ENCODE assay signal across 8 mouse cellular contexts in the genomic region with DNA sequence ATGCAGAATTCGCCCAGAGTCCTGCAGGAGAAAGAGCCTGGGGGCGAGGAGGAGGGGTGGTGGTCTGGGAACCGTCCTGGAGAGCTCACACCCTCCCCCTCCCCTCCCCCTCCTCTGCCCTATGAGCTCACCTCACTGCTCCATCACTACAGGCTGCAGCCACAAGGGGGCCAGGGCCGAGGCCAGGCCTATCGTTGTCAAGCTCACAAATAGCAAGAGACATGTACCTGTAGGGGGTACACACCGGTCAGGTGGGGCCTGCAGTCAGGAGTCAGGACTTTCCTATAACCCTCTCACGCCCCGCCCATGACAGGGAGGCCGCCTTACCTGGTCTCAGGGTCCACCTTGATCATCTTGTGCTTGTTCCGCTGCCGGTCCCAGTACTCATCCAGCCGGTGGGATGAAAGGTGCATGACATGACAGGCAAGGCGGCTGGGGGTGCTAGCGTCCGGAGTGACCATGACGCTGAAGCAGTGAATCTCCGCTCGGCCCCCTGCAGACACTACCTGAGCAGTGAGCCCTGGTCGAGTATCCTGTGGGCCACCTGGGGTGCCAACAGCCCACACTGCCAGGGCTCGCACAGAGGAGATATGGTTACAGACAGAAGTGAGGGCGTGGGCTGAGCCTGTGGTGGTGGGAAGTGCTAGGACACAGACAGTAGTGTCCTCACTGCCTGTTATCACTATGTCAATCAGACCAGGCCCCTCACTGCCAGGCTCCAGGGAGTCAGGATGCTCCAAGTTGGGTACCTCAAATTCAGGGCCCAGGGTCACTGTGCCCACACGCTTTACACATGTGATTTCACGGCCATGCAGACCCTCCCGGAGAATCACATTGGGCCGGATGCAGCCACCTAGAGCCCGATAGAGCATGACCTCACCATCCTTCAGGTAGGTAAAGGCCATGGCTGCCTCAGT. TPM values are rescaled to one million over a fixed set of nuclear protein-coding genes. Genes with fewer than 3 reads are reported as not detected.
A peak's percentile ranks its signal among the peaks of the same experiment; 100 is the strongest.
DNase-seq lines count a peak whose midpoint lies in the region; ATAC-seq and TF ChIP-seq lines count a peak whose summit lies in the region.

No protein-coding gene starts in this region.

- intact Hi-C loops in heart, postnatal 14 days (cut with DNase I) = loop anchor here (2.0 kb wide), 1 partner anchor 21 kb away; no protein-coding TSS in a partner anchor
- intact Hi-C loops in heart, postnatal 25 days (cut with DNase I) = no loop called here

- TF ChIP-seq CTCF in C2C12 (IDR thresholded peaks at IDR 0.05; ENCODE audit: control insufficient read depth, insufficient read depth, insufficient read length) = peak; percentile 8

- peaks cover 13% of the 10 kb centered on the region for H3K79me2 ChIP-seq in C2C12 (ENCODE audit: control insufficient read depth, insufficient read depth)

- H3K36me3 ChIP-seq in C2C12 (ENCODE audit: control insufficient read depth, insufficient read depth) = peaks cover 14% of the 10 kb centered on the region
- H3K36me3 ChIP-seq in forebrain, embryonic 14.5 days (ENCODE audit: control insufficient read depth, insufficient read depth, low read length) = peaks cover 55% of the 10 kb centered on the region
- peaks cover 65% of the 10 kb centered on the region for H3K36me3 ChIP-seq in limb, embryonic 12.5 days
- H3K36me3 ChIP-seq in neural tube, embryonic 15.5 days = peaks cover 49% of the 10 kb centered on the region

- peaks cover 33% of the 10 kb centered on the region for H3K4me1 ChIP-seq in forebrain, embryonic 14.5 days (ENCODE audit: control insufficient read depth, insufficient read depth, low read length)
- peaks cover 60% of the 10 kb centered on the region for H3K4me1 ChIP-seq in limb, embryonic 12.5 days (replicated peaks)
- peaks cover 77% of the 10 kb centered on the region for H3K4me1 ChIP-seq in neural tube, embryonic 15.5 days

- H3ac ChIP-seq in C2C12 (ENCODE audit: control insufficient read depth, insufficient read length, low read depth) = no peak overlapping the region

- 51% methylated on average over 26 of the region's 26 CpGs for WGBS in forebrain, embryonic 14.5 days
- WGBS in limb, embryonic 12.5 days = 53% methylated on average over 26 of the region's 26 CpGs
- WGBS in neural tube, embryonic 15.5 days = 55% methylated on average over 26 of the region's 26 CpGs

- no peaks in the 10 kb centered on the region for H3K27me3 ChIP-seq in C2C12 (ENCODE audit: control insufficient read depth, insufficient read depth, insufficient read length)
- H3K27me3 ChIP-seq in forebrain, embryonic 14.5 days (replicated peaks; ENCODE audit: control insufficient read depth, insufficient read depth, low read length) = no peaks in the 10 kb centered on the region
- H3K27me3 ChIP-seq in limb, embryonic 12.5 days = no peaks in the 10 kb centered on the region
- no peaks in the 10 kb centered on the region for H3K27me3 ChIP-seq in neural tube, embryonic 15.5 days (replicated peaks)

- H3K4me3 ChIP-seq in C2C12 (ENCODE audit: insufficient read depth, poor library complexity, severe bottlenecking) = no peak overlapping the region
- H3K4me3 ChIP-seq in forebrain, embryonic 14.5 days (ENCODE audit: low read depth, low read length) = no peak overlapping the region
- no peak overlapping the region for H3K4me3 ChIP-seq in limb, embryonic 12.5 days (replicated peaks)
- no peak overlapping the region for H3K4me3 ChIP-seq in neural tube, embryonic 15.5 days (replicated peaks)

- H3K9me3 ChIP-seq in forebrain, embryonic 14.5 days (replicated peaks; ENCODE audit: control insufficient read depth, low read length) = no peaks in the 10 kb centered on the region
- no peaks in the 10 kb centered on the region for H3K9me3 ChIP-seq in limb, embryonic 12.5 days
- H3K9me3 ChIP-seq in neural tube, embryonic 15.5 days (replicated peaks) = no peaks in the 10 kb centered on the region

- H3K9ac ChIP-seq in forebrain, embryonic 14.5 days (ENCODE audit: low read length) = peak overlapping the region; percentile 21
- peak overlapping the region; percentile 18 for H3K9ac ChIP-seq in limb, embryonic 12.5 days (replicated peaks)
- H3K9ac ChIP-seq in neural tube, embryonic 15.5 days (replicated peaks) = no peak overlapping the region; the same call in 1 of the 2 replicates

- peak; percentile 49 to 76 for DNase-seq in heart, postnatal 14 days
- DNase-seq in heart, postnatal 25 days (ENCODE audit: low spot score) = no peak
- DNase-seq in adrenal gland, postnatal 10 days = peak; percentile 80
- peak; percentile 61 for DNase-seq in forebrain, embryonic 14.5 days (ENCODE audit: low spot score)
- no peak for DNase-seq in frontal cortex, postnatal 10 days (ENCODE audit: low spot score in 2 of 2)

- H3K4me2 ChIP-seq in forebrain, embryonic 14.5 days (ENCODE audit: low read length) = 0 out of 2 replicates have a peak overlapping the region, but pooled peaks have one; percentile 5
- H3K4me2 ChIP-seq in limb, embryonic 12.5 days = 0 out of 2 replicates have a peak overlapping the region, but pooled peaks have one; percentile 21
- peak overlapping the region; percentile 22; the same call in 1 of the 2 replicates for H3K4me2 ChIP-seq in neural tube, embryonic 15.5 days

- no peak for ATAC-seq in forebrain, embryonic 14.5 days
- no peak for ATAC-seq in limb, embryonic 12.5 days (ENCODE audit: insufficient number of reproducible peaks, insufficient read depth, low FRiP score, low TSS enrichment, low read depth)
- ATAC-seq in neural tube, embryonic 15.5 days (ENCODE audit: low FRiP score) = no peak

- H3K27ac ChIP-seq in forebrain, embryonic 14.5 days (ENCODE audit: low read depth, low read length) = no peak overlapping the region
- H3K27ac ChIP-seq in limb, embryonic 12.5 days = no peak overlapping the region
- no peak overlapping the region for H3K27ac ChIP-seq in neural tube, embryonic 15.5 days (replicated peaks)

- H3K79me3 ChIP-seq in C2C12 (ENCODE audit: low read depth) = peaks cover 3% of the 10 kb centered on the region

TF ChIP-seq in C2C12, 6 proteins besides CTCF, POLR2A, EP300 and RAD21:
- no peak for TF ChIP-seq MYOG (IDR thresholded peaks at IDR 0.05; ENCODE audit: control insufficient read depth, extremely low read depth, insufficient read length)
- TF ChIP-seq USF1 (IDR thresholded peaks at IDR 0.05; ENCODE audit: low read depth) = no peak
- no peak for TF ChIP-seq MAX (IDR thresholded peaks at IDR 0.05)
- no peak for TF ChIP-seq CEBPB (IDR thresholded peaks at IDR 0.05; ENCODE audit: low read depth)
- TF ChIP-seq MYOD1 (IDR thresholded peaks at IDR 0.05; ENCODE audit: control insufficient read depth, insufficient read length, low read depth) = no peak
- TF ChIP-seq FOSL1 (IDR thresholded peaks at IDR 0.05; ENCODE audit: insufficient read depth, low read length, poor library complexity, severe bottlenecking) = no peak
TF ChIP-seq in C2C12: peak in this region for 0.

RNA-seq across cellular contexts. Expression of a gene that starts 4.3 kb away (rescaled TPM):
- total RNA-seq in heart, postnatal 14 days (2021) = 10 to 100 TPM; 18.7 to 21.4 TPM
- 10 to 100 TPM; 21.0 to 21.3 TPM for total RNA-seq in heart, postnatal 25 days (2021)
- 56.1 TPM for polyA plus RNA-seq in C2C12 (2012; fragmentation: generic; extraction: Trizol)
- 10 to 100 TPM; 42.3 to 51.9 TPM for total RNA-seq in adrenal gland, postnatal 10 days (2021)
- polyA plus RNA-seq in forebrain, embryonic 14.5 days (2014; fragmentation: Nextera tagmentation; extraction: Ambion mirVana) = 188 and 190 TPM in 2 replicates
- 197 and 230 TPM in 2 replicates for polyA plus RNA-seq in limb, embryonic 12.5 days (2016; fragmentation: Nextera tagmentation; extraction: Ambion mirVana)
- 279 and 285 TPM in 2 replicates for polyA plus RNA-seq in neural tube, embryonic 15.5 days (2015; fragmentation: Nextera tagmentation; extraction: Ambion mirVana)

RNA-seq across cellular contexts. Expression of a gene that starts 4.5 kb away (rescaled TPM):
- total RNA-seq in heart, postnatal 14 days (2021) = 10 to 100 TPM; 21.2 to 23.9 TPM
- 10 to 100 TPM; 14.3 to 16.1 TPM for total RNA-seq in heart, postnatal 25 days (2021)
- 52.9 TPM for polyA plus RNA-seq in C2C12 (2012; fragmentation: generic; extraction: Trizol)
- total RNA-seq in adrenal gland, postnatal 10 days (2021) = 100 to 1,000 TPM in 1 of 2 experiments, 10 to 100 TPM in 1; 93.8 to 126 TPM
- 162 and 187 TPM in 2 replicates for polyA plus RNA-seq in forebrain, embryonic 14.5 days (2014; fragmentation: Nextera tagmentation; extraction: Ambion mirVana)
- polyA plus RNA-seq in limb, embryonic 12.5 days (2016; fragmentation: Nextera tagmentation; extraction: Ambion mirVana) = 237 TPM in 2 replicates
- polyA plus RNA-seq in neural tube, embryonic 15.5 days (2015; fragmentation: Nextera tagmentation; extraction: Ambion mirVana) = 247 and 279 TPM in 2 replicates

RNA-seq across cellular contexts. Expression of a gene that starts 6.8 kb away (rescaled TPM):
- total RNA-seq in heart, postnatal 14 days (2021) = 10 to 100 TPM; 53.1 to 59.8 TPM
- 10 to 100 TPM; 70.6 to 77.9 TPM for total RNA-seq in heart, postnatal 25 days (2021)
- polyA plus RNA-seq in C2C12 (2012; fragmentation: generic; extraction: Trizol) = 6.8 TPM
- 10 to 100 TPM; 64.1 to 68.2 TPM for total RNA-seq in adrenal gland, postnatal 10 days (2021)
- polyA plus RNA-seq in forebrain, embryonic 14.5 days (2014; fragmentation: Nextera tagmentation; extraction: Ambion mirVana) = 82.7 and 105 TPM in 2 replicates
- 50.6 and 53.8 TPM in 2 replicates for polyA plus RNA-seq in limb, embryonic 12.5 days (2016; fragmentation: Nextera tagmentation; extraction: Ambion mirVana)
- polyA plus RNA-seq in neural tube, embryonic 15.5 days (2015; fragmentation: Nextera tagmentation; extraction: Ambion mirVana) = 75.0 and 78.2 TPM in 2 replicates

RNA-seq across cellular contexts. Expression of a gene that starts 13.9 kb away (rescaled TPM):
- 10 to 100 TPM; 47.0 to 54.5 TPM for total RNA-seq in heart, postnatal 14 days (2021)
- 10 to 100 TPM; 47.5 to 47.6 TPM for total RNA-seq in heart, postnatal 25 days (2021)
- polyA plus RNA-seq in C2C12 (2012; fragmentation: generic; extraction: Trizol) = 332 TPM
- 10 to 100 TPM; 80.6 to 83.7 TPM for total RNA-seq in adrenal gland, postnatal 10 days (2021)
- 125 and 136 TPM in 2 replicates for polyA plus RNA-seq in forebrain, embryonic 14.5 days (2014; fragmentation: Nextera tagmentation; extraction: Ambion mirVana)
- polyA plus RNA-seq in limb, embryonic 12.5 days (2016; fragmentation: Nextera tagmentation; extraction: Ambion mirVana) = 201 and 213 TPM in 2 replicates
- polyA plus RNA-seq in neural tube, embryonic 15.5 days (2015; fragmentation: Nextera tagmentation; extraction: Ambion mirVana) = 105 and 130 TPM in 2 replicates

RNA-seq across cellular contexts. Expression of a gene that starts 23.4 kb away (rescaled TPM):
- 10 to 100 TPM; 14.3 to 16.6 TPM for total RNA-seq in heart, postnatal 14 days (2021)
- 10 to 100 TPM; 14.5 to 18.5 TPM for total RNA-seq in heart, postnatal 25 days (2021)
- polyA plus RNA-seq in C2C12 (2012; fragmentation: generic; extraction: Trizol) = 1.3 TPM
- 1 to 10 TPM; 6.1 to 9.6 TPM for total RNA-seq in adrenal gland, postnatal 10 days (2021)
- polyA plus RNA-seq in forebrain, embryonic 14.5 days (2014; fragmentation: Nextera tagmentation; extraction: Ambion mirVana) = 14.5 and 18.1 TPM in 2 replicates
- polyA plus RNA-seq in limb, embryonic 12.5 days (2016; fragmentation: Nextera tagmentation; extraction: Ambion mirVana) = 11.6 and 11.7 TPM in 2 replicates
- polyA plus RNA-seq in neural tube, embryonic 15.5 days (2015; fragmentation: Nextera tagmentation; extraction: Ambion mirVana) = 36.4 and 44.2 TPM in 2 replicates

Comparison
In these comparisons a context has a peak if more than half of its experiments do, and no peak if none do; other contexts are left out.
1. DNase-seq: peak in heart, postnatal 14 days (2 of 2), adrenal gland, postnatal 10 days (single experiment) and forebrain, embryonic 14.5 days (single experiment); none in heart, postnatal 25 days (single experiment) and frontal cortex, postnatal 10 days (0 of 2).
2. Peak in every context shown above with its lines, with median percentiles within 50 percentile points of each other: H3K4me2 ChIP-seq.